Mouse (Mus musculus) CH12.LX (cell line): Measurements from ENCODE around the gene Snw1.

Experiments used
- POLR2A ChIP-seq: IDR thresholded peaks from 2 replicates; pipeline ENCODE4 v1.6.1; 2011; ENCODE audit warnings: low read depth, mild to moderate bottlenecking, improper control_type of control experiment, low read length
- USF2 ChIP-seq: conservative IDR thresholded peaks from 2 replicates; pipeline ENCODE4 v1.6.1; 2011; ENCODE audit warnings: low read depth, low read length, improper control_type of control experiment

DNA sequence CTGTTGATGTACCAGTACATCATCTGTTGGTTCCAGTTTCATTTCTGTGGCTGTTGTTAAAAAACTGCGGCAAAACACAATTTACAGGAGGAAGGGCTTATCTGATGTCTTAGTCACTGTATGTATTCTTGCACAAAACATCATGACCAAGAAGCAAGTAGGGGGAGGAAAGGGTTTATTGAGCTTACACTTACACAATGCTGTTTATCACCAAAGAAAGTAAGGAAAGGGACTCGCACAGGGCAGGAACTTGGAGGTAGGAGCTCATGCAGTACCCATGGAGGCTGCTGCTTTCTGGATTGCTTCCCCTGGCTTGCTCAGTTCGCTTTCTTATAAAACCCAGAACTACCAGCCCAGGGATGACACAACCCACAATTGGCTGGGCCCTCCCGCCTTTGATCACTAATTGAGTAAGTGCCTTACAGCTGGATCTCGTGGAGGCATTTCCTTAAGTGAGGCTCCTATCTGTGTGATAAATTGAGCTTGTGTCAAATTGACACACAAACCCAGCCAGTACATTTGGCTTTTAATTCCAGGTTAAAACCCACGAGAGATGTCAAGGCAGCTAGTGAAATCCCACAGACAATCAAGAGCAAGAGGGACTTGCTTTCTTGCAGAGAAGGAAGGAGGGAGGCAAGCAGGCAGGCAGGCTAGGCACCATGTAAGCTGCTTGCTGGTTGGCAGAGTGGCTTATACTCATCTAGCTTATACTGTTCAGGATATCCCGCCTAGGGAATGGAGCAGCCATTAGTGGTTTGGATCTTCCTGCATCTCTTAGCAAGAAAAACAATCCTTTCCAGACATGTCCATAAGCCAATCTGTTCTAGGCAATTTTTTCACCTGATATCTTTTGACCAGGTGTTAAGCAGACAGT lies 1.6 kb downstream of the Snw1 start:
- no peak for TF ChIP-seq USF2
- TF ChIP-seq POLR2A, result no peak
